ENCODE assay signal across 28 mouse cellular contexts in genomic region chr5:100574771-100575170, GRCm38 (mm10). TPM values are rescaled to one million over a fixed set of nuclear protein-coding genes. Genes with fewer than 3 reads are reported as not detected.
DNase-seq lines count a peak whose midpoint lies in the region; ATAC-seq and TF ChIP-seq lines count a peak whose summit lies in the region.
"Had no signal": no experiment of that assay in that cellular context is flagged by ENCODE, and none has a peak within 500 bp of the region (broad histone marks: within the 10 kb centered on the region; RNA-seq: fewer than 3 reads in every experiment).

No protein-coding gene starts in this region.

- DNase-seq in lung, embryonic 14.5 days: no peak
- no peak for DNase-seq in lung, postnatal 14 days
- no peak for DNase-seq in Patski (ENCODE audit: low read depth, low spot score)
- no peak for DNase-seq in gastrocnemius, postnatal 25 days
- no peak for DNase-seq in ovary, postnatal 14 days (ENCODE audit: low spot score)
- DNase-seq: adrenal gland, postnatal 10 days; cerebellum, adult 9-11 months; gastrocnemius, postnatal 36 days; heart, postnatal 10 days; spleen, adult 18-20 months; thymus, adult 2 months had no signal

- 36% methylated on average over 1 of the region's 1 CpGs for WGBS in intestine, postnatal 0 days
- 48% methylated on average over 1 of the region's 1 CpGs for WGBS in intestine, embryonic 15.5 days
- WGBS in lung, embryonic 14.5 days: 35% methylated on average over 1 of the region's 1 CpGs
- 26% methylated on average over 1 of the region's 1 CpGs for WGBS in small intestine, adult 2 months

- H3K27ac ChIP-seq in intestine, postnatal 0 days (ENCODE audit: low read depth, low read length): no peak overlapping the region
- no peak overlapping the region for H3K27ac ChIP-seq in intestine, embryonic 15.5 days
- H3K27ac ChIP-seq in lung, embryonic 14.5 days (ENCODE audit: low read depth): no peak overlapping the region
- H3K27ac ChIP-seq in small intestine, adult 2 months (ENCODE audit: insufficient read depth, low read depth, low read length): no peak overlapping the region; the same call in 1 of the 2 replicates
- H3K27ac ChIP-seq: embryonic facial prominence, embryonic 12.5 days; forebrain, embryonic 13.5 days; heart, embryonic 10.5 days; hindbrain, embryonic 12.5 days; kidney, embryonic 15.5 days; macrophage; neural tube, embryonic 13.5 days; stomach, embryonic 15.5 days had no signal

- CTCF ChIA-PET in Patski (lab: Charles Lee): interaction anchor here (0.9 to 1.9 kb wide), 2 partner anchors 22 to 27 kb away, joined by 3 to 5 read pairs; no protein-coding TSS in a partner anchor

- TF ChIP-seq POLR2A in small intestine, adult 2 months (IDR thresholded peaks at IDR 0.05; ENCODE audit: low read depth, low read length): no peak

- ATAC-seq in intestine, postnatal 0 days: no peak
- no peak for ATAC-seq in intestine, embryonic 15.5 days
- no peak for ATAC-seq in lung, embryonic 14.5 days (ENCODE audit: insufficient read depth)
- ATAC-seq in Patski: no peak
- ATAC-seq: forebrain, embryonic 13.5 days; inflammation-experienced regulatory T-cells, adult 6 months had no signal

- H3K4me1 ChIP-seq in intestine, postnatal 0 days (replicated peaks; ENCODE audit: control insufficient read depth, insufficient read depth, low read length): 0 out of 2 replicates have a peak, but pooled peaks cover 3% of the 10 kb centered on the region
- H3K4me1 ChIP-seq in intestine, embryonic 15.5 days (replicated peaks): no peaks in the 10 kb centered on the region
- peaks cover 7% of the 10 kb centered on the region for H3K4me1 ChIP-seq in lung, embryonic 14.5 days (ENCODE audit: insufficient read depth)
- peaks cover 6% of the 10 kb centered on the region; the same call in 1 of the 2 replicates for H3K4me1 ChIP-seq in small intestine, adult 2 months (ENCODE audit: control insufficient read depth, insufficient read depth, insufficient read length, low read length)
- H3K4me1 ChIP-seq: embryonic facial prominence, embryonic 12.5 days; forebrain, embryonic 13.5 days; hindbrain, embryonic 12.5 days; neural tube, embryonic 13.5 days had no signal

- in situ Hi-C loops in Patski (cut with MboI; ENCODE audit: low pct_unique_long_range_greater_than_20kb): no loop called here

- POLR2A ChIA-PET in Patski (lab: Charles Lee): no interaction called here

- TF ChIP-seq CTCF in intestine, postnatal 0 days (IDR thresholded peaks at IDR 0.05; ENCODE audit: low read depth): peak; percentile 74
- TF ChIP-seq CTCF in lung, embryonic 14.5 days (IDR thresholded peaks at IDR 0.05; ENCODE audit: low read depth): peak; percentile 22; the same call in 1 of the 2 replicates
- TF ChIP-seq CTCF in Patski (IDR thresholded peaks at IDR 0.05): peak; percentile 61
- TF ChIP-seq CTCF in small intestine, adult 2 months (IDR thresholded peaks at IDR 0.05; ENCODE audit: extremely low read depth, insufficient read length, insufficient replicate concordance, low read depth, low read length): peak; percentile 54; the same call in 1 of the 2 replicates

- no peaks in the 10 kb centered on the region for H3K9me3 ChIP-seq in intestine, postnatal 0 days (ENCODE audit: control insufficient read depth)
- H3K9me3 ChIP-seq in intestine, embryonic 15.5 days: no peaks in the 10 kb centered on the region
- H3K9me3 ChIP-seq in lung, embryonic 14.5 days (ENCODE audit: low read depth, low read length): no peaks in the 10 kb centered on the region
- H3K9me3 ChIP-seq: embryonic facial prominence, embryonic 12.5 days; forebrain, embryonic 13.5 days; heart, embryonic 10.5 days; hindbrain, embryonic 12.5 days; kidney, embryonic 15.5 days; neural tube, embryonic 13.5 days; stomach, embryonic 15.5 days had no signal

- no peaks in the 10 kb centered on the region for H3K36me3 ChIP-seq in intestine, postnatal 0 days (ENCODE audit: control insufficient read depth, insufficient read depth)
- no peaks in the 10 kb centered on the region for H3K36me3 ChIP-seq in intestine, embryonic 15.5 days
- H3K36me3 ChIP-seq in lung, embryonic 14.5 days (ENCODE audit: insufficient read depth): no peaks in the 10 kb centered on the region
- H3K36me3 ChIP-seq in small intestine, adult 2 months (ENCODE audit: control insufficient read depth, insufficient read depth, low read length): peaks cover 10% of the 10 kb centered on the region
- H3K36me3 ChIP-seq: embryonic facial prominence, embryonic 12.5 days; heart, embryonic 10.5 days; hindbrain, embryonic 12.5 days; kidney, embryonic 15.5 days; neural tube, embryonic 13.5 days; stomach, embryonic 15.5 days had no signal

- no peak overlapping the region for H3K4me3 ChIP-seq in intestine, postnatal 0 days (ENCODE audit: low read depth, low read length)
- H3K4me3 ChIP-seq in intestine, embryonic 15.5 days (replicated peaks): no peak overlapping the region
- H3K4me3 ChIP-seq in lung, embryonic 14.5 days (ENCODE audit: low read depth, low read length): no peak overlapping the region
- no peak overlapping the region for H3K4me3 ChIP-seq in small intestine, adult 2 months (ENCODE audit: low read depth, low read length)
- H3K4me3 ChIP-seq: embryonic facial prominence, embryonic 12.5 days; erythroblast, embryonic 14.5 days; forebrain, embryonic 13.5 days; heart, embryonic 10.5 days; hindbrain, embryonic 12.5 days; kidney, embryonic 15.5 days; neural tube, embryonic 13.5 days; stomach, embryonic 15.5 days had no signal

- H3K27me3 ChIP-seq in intestine, postnatal 0 days (replicated peaks; ENCODE audit: control insufficient read depth, insufficient read depth, low read length): no peaks in the 10 kb centered on the region
- no peaks in the 10 kb centered on the region for H3K27me3 ChIP-seq in intestine, embryonic 15.5 days (replicated peaks)
- no peaks in the 10 kb centered on the region for H3K27me3 ChIP-seq in lung, embryonic 14.5 days (ENCODE audit: insufficient read depth, low read length)
- no peaks in the 10 kb centered on the region for H3K27me3 ChIP-seq in Patski
- no peaks in the 10 kb centered on the region for H3K27me3 ChIP-seq in small intestine, adult 2 months (ENCODE audit: control insufficient read depth, insufficient read depth, low read length)
- H3K27me3 ChIP-seq: embryonic facial prominence, embryonic 12.5 days; forebrain, embryonic 13.5 days; hindbrain, embryonic 12.5 days; kidney, embryonic 15.5 days; neural tube, embryonic 13.5 days; stomach, embryonic 15.5 days had no signal

- H3K9ac ChIP-seq in intestine, postnatal 0 days (ENCODE audit: low read depth, low read length): no peak overlapping the region
- H3K9ac ChIP-seq in intestine, embryonic 15.5 days: no peak overlapping the region
- no peak overlapping the region for H3K9ac ChIP-seq in lung, embryonic 14.5 days
- H3K9ac ChIP-seq: embryonic facial prominence, embryonic 12.5 days; forebrain, embryonic 13.5 days; hindbrain, embryonic 12.5 days; kidney, embryonic 15.5 days; neural tube, embryonic 13.5 days; stomach, embryonic 15.5 days had no signal

- H3K4me2 ChIP-seq in intestine, postnatal 0 days (replicated peaks; ENCODE audit: low read depth): no peak overlapping the region
- no peak overlapping the region for H3K4me2 ChIP-seq in intestine, embryonic 15.5 days (replicated peaks)
- no peak overlapping the region for H3K4me2 ChIP-seq in lung, embryonic 14.5 days
- H3K4me2 ChIP-seq: embryonic facial prominence, embryonic 12.5 days; forebrain, embryonic 13.5 days; hindbrain, embryonic 12.5 days; kidney, embryonic 15.5 days; midbrain, embryonic 11.5 days; neural tube, embryonic 13.5 days; stomach, embryonic 15.5 days had no signal

RNA-seq across cellular contexts. Expression of gene Plac8, which starts 2.7 kb away (rescaled TPM):
- polyA plus RNA-seq in intestine, postnatal 0 days (2015; fragmentation: Nextera tagmentation; extraction: Ambion mirVana): 1,517 and 1,527 TPM in 2 replicates
- 349 and 408 TPM in 2 replicates for polyA plus RNA-seq in intestine, embryonic 15.5 days (2015; fragmentation: Nextera tagmentation; extraction: Ambion mirVana)
- 10.0 and 11.5 TPM in 2 replicates for polyA plus RNA-seq in lung, embryonic 14.5 days (2014; fragmentation: Nextera tagmentation; extraction: Ambion mirVana)
- 92.7 TPM for polyA plus RNA-seq in Patski (2021)
- 1,430 and 1,806 TPM in 2 replicates for polyA plus RNA-seq in small intestine, adult 2 months (2012; rRNA removed)
- total RNA-seq in gastrocnemius, postnatal 25 days (2021): 1 to 10 TPM in 1 of 2 experiments, not detected in 1; 1.3 TPM
- total RNA-seq: gastrocnemius, postnatal 36 days; layer of hippocampus, adult 18-20 months; layer of hippocampus, postnatal 25 days; left cerebral cortex, postnatal 25 days had no signal

RNA-seq across cellular contexts. Expression of gene Cops4, which starts 56.7 kb away (rescaled TPM):
- polyA plus RNA-seq in intestine, postnatal 0 days (2015; fragmentation: Nextera tagmentation; extraction: Ambion mirVana): 76.9 and 77.6 TPM in 2 replicates
- 164 and 170 TPM in 2 replicates for polyA plus RNA-seq in intestine, embryonic 15.5 days (2015; fragmentation: Nextera tagmentation; extraction: Ambion mirVana)
- polyA plus RNA-seq in lung, embryonic 14.5 days (2014; fragmentation: Nextera tagmentation; extraction: Ambion mirVana): 202 and 209 TPM in 2 replicates
- polyA plus RNA-seq in Patski (2021): 132 TPM
- 7.3 and 14.0 TPM in 2 replicates for polyA plus RNA-seq in small intestine, adult 2 months (2012; rRNA removed)
- total RNA-seq in gastrocnemius, postnatal 25 days (2021): 10 to 100 TPM; 91.6 to 94.1 TPM

Comparison
In these comparisons a context has a peak if more than half of its experiments do, and no peak if none do; other contexts are left out.
1. CTCF ChIP-seq: peak in every context shown above with its lines; median percentile 74 in intestine, postnatal 0 days; 61 in Patski; 54 in small intestine, adult 2 months; 22 in lung, embryonic 14.5 days.